Mouse (Mus musculus) limb, embryonic 11.5 days (tissue): ENCODE measurements around the gene Hmgcr. TPM values are rescaled to one million over a fixed set of nuclear protein-coding genes. Genes with fewer than 3 reads are reported as not detected.

Source experiments
- ATAC-seq: fragments of 200-750 bp; cut with Nextera tagmentation; 2 replicates; pipeline ENCODE4 v1.8.0; 2017; ENCODE audit warnings: low read depth; ENCODE audit not compliant: insufficient number of reproducible peaks, low FRiP score, low TSS enrichment
- DNase-seq: peaks from one replicate; pipeline ENCODE4 v3.0.0-alpha.2; 2015; ENCODE audit warnings: low spot score
- H3K27ac ChIP-seq: fragments of 300-500 bp; sonication (generic); replicated peaks from 2 replicates; pipeline ENCODE4 v1.5.1; 2014; ENCODE audit warnings: low read depth, mild to moderate bottlenecking, low read length
- H3K27me3 ChIP-seq: fragments of 300-500 bp; sonication (generic); 2 replicates; pipeline ENCODE4 v1.6.1; 2014; ENCODE audit warnings: mild to moderate bottlenecking, low read length, mixed read lengths; ENCODE audit not compliant: control insufficient read depth, insufficient read depth
- H3K36me3 ChIP-seq: fragments of 300-500 bp; sonication (generic); 2 replicates; pipeline ENCODE4 v1.6.1; 2014; ENCODE audit warnings: mild to moderate bottlenecking, low read length, moderate library complexity, mixed read lengths; ENCODE audit not compliant: control insufficient read depth, insufficient read depth
- H3K4me1 ChIP-seq: fragments of 300-500 bp; sonication (generic); 2 replicates; pipeline ENCODE4 v1.6.1; 2014; ENCODE audit warnings: low read length, mixed read lengths; ENCODE audit not compliant: control insufficient read depth, insufficient read depth
- H3K4me2 ChIP-seq: fragments of 300-500 bp; sonication (generic); 2 replicates; pipeline ENCODE4 v1.6.1; 2014; ENCODE audit warnings: low read depth, mild to moderate bottlenecking, moderate library complexity; ENCODE audit not compliant: severe bottlenecking
- H3K4me3 ChIP-seq: fragments of 300-500 bp; sonication (generic); 2 replicates; pipeline ENCODE4 v1.5.1; 2014; ENCODE audit warnings: low read depth, low read length
- H3K9ac ChIP-seq: fragments of 300-500 bp; sonication (generic); 2 replicates; pipeline ENCODE4 v1.6.1; 2014; ENCODE audit warnings: mild to moderate bottlenecking, low read length
- H3K9me3 ChIP-seq: fragments of 300-500 bp; sonication (generic); 2 replicates; pipeline ENCODE4 v1.6.1; 2016; ENCODE audit warnings: low read length; ENCODE audit not compliant: control insufficient read depth
- WGBS: fragments of 180-500 bp; shearing (Covaris S2); extraction: QIAGEN DNeasy Blood & Tissue Kit; methylation state at CpG from one replicate; pipeline ENCODE4 v1.1.7; 2014; 5-methylcytosine and 5-hydroxymethylcytosine counted together
- polyA plus RNA-seq: library from polyadenylated mRNA; unstranded; fragments of >200 nt; fragmentation: Nextera tagmentation; extraction: Ambion mirVana; gene quantifications from 2 replicates; pipeline ENCODE4 v1.2.1, GENCODE M21; 2014

Gene Hmgcr
- polyA plus RNA-seq, 1 experiment from 2014 or later = 132 TPM

DNA sequence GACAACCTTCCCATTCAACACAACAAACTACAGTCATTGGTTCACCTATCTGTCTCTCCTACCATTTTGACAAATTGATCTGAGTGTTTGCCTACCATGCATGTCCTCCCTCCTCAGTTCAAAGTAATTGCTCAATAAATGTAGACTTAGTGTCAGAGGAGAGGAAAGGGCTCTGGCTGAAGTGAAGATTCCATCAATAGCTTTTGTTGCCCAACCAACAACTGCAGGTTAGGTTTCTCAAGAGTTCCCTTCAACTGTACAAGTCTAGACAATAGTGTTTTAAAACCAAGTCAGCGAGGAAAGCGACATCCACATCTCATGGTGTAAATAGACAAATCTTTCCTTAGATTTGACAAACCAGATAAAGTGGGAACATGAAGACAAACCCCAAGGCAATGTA is 24.7 kb upstream of the Hmgcr start:
- H3K9ac ChIP-seq = no peak overlapping the region
- no peak overlapping the region for H3K4me2 ChIP-seq
- no peaks in the 10 kb centered on the region for H3K27me3 ChIP-seq
- WGBS = 95% methylated on average over 2 of the region's 2 CpGs
- no peaks in the 10 kb centered on the region for H3K9me3 ChIP-seq
- DNase-seq (no peak), ATAC-seq (no peak)
- H3K4me3 ChIP-seq = no peak overlapping the region
- H3K27ac ChIP-seq = no peak overlapping the region
- no peaks in the 10 kb centered on the region for H3K4me1 ChIP-seq
- no peaks in the 10 kb centered on the region for H3K36me3 ChIP-seq

DNA sequence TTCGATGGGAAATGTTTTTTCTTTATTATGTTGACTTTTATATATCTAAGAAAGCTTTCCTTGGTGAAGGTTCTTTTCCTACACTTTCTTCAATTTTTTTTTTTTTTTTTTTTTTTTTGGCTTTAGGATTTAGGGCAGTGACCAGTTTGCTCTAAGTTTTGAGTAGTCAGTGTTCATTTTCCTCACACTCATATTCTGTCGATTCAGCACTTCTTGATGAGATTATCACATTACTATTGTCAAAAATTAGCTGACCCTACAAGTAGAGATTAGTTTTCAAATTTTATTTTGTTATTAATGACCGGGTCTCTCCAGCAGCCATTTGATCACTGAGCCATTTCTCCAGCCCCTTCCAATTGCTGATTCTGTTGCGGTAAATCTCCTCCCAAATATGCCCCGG is 19.2 kb upstream of the Hmgcr start:
- Histone ChIP-seq H3K9ac (no peak overlapping the region), H3K9me3 (no peaks in the 10 kb centered on the region), H3K36me3 (no peaks in the 10 kb centered on the region), H3K4me3 (no peak overlapping the region), H3K4me1 (no peaks in the 10 kb centered on the region), H3K27ac (no peak overlapping the region), H3K4me2 (no peak overlapping the region), H3K27me3 (no peaks in the 10 kb centered on the region)
- ATAC-seq = no peak
- 97% methylated on average over 5 of the region's 5 CpGs for WGBS
- DNase-seq = no peak

DNA sequence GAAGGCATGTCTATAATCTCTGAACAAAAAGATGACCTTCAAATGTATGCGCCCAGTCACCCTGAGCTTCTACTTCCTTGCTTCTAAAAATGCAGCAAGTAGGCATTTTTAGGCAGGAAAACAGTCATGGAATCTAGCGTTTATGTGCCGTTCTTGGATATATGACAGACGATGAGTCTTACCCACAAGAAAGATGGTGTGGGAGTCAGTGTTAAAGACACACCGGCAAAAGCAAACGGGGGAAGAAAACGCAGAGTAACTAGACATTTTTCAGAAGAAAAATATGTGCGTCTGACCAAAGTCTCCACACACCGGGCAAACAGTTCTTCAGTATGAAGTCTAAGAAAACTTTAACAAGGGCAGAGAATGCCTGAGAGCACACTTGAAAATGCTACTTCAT is 16.5 kb upstream of the Hmgcr start:
- Histone ChIP-seq H3K4me1 (no peaks in the 10 kb centered on the region), H3K4me3 (no peak overlapping the region), H3K9me3 (no peaks in the 10 kb centered on the region), H3K27me3 (no peaks in the 10 kb centered on the region), H3K9ac (no peak overlapping the region), H3K36me3 (no peaks in the 10 kb centered on the region), H3K4me2 (no peak overlapping the region), H3K27ac (no peak overlapping the region)
- no peak for DNase-seq
- WGBS = 92% methylated on average over 9 of the region's 9 CpGs
- no peak for ATAC-seq

- Histone ChIP-seq H3K4me2 (no peak overlapping the region), H3K9me3 (no peaks in the 10 kb centered on the region), H3K4me3 (no peak overlapping the region), H3K27ac (no peak overlapping the region), H3K27me3 (no peaks in the 10 kb centered on the region), H3K36me3 (no peaks in the 10 kb centered on the region), H3K4me1 (no peaks in the 10 kb centered on the region), H3K9ac (no peak overlapping the region)
- DNase-seq (no peak), ATAC-seq (no peak)
- 83% methylated on average over 5 of the region's 5 CpGs for WGBS
Measured at GRCm38 (mm10) chr13:96684779-96685178, 14.0 kb upstream of the Hmgcr start.

DNA sequence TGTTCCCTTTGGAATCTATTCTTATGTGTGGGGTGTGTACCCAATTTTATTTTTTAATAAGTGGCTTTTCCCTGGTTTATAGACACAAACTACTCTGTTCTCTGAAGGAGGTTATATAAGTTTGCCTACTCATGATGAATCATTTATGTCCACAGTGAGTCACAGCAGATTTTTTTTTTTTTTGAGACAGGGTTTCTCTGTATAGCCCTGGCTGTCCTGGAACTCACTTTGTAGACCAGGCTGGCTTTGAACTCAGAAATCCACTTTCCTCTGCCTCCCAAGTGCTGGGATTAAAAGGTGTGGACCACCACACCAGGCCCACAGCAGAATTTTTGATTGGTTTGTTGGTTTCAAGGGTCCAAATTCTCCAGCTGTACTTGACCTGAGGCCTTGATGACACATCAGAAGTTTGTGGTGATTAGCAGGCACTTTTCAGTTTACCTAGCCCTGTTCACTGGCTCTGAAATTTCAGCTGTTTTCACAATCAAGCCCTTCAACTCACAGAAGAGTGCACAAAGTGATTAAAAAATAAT is 10.4 kb upstream of the Hmgcr start:
- H3K9ac ChIP-seq = no peak overlapping the region
- no peak for DNase-seq
- H3K27ac ChIP-seq = no peak overlapping the region
- no peaks in the 10 kb centered on the region for H3K9me3 ChIP-seq
- no peak overlapping the region for H3K4me3 ChIP-seq
- no peaks in the 10 kb centered on the region for H3K27me3 ChIP-seq
- H3K4me2 ChIP-seq = no peak overlapping the region
- H3K4me1 ChIP-seq = no peaks in the 10 kb centered on the region
- no peak for ATAC-seq
- H3K36me3 ChIP-seq = no peaks in the 10 kb centered on the region

DNA sequence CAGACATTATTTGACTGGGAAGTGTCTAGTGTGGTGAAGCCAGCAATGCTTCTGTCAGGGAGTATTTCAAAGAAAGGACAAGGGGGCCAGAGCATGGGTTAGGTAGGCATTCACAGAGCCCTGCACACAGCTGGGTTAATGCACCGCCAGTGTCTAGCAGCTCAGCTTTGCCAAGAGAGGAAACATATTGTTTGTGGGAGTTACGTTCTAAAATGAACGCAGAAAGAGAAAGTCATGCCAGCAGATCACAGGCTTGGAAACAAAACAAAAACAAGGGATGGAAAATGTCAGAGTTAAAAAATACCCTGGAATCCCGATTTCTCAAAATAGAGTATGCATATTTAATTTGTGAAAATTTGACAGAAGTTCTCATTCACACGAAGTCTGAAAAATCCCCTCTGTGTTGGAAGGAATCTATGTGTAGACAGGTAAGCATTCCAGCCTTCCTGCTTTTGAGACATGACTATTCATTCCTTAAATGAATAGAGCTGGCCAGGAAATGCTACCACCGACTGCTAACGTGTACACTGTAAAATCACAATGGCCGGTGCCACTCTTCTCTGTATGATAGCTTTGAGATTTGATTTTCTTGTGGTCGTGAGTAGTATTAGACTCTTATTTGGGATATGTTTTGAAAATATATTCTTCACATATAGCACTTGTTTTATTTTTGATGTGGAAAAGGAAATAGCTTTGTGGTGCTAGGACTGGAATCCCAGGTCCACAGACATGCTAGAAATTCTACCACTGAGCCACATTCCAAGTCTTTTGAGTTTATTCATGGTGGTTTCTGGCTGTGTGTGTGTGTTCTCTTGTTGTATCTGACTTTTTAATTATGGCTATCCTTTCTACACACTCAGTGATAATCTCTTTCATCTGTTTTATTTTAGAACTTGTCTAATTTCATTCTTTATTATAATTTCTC is 9.7 kb upstream of the Hmgcr start:
- H3K9me3 ChIP-seq = no peaks in the 10 kb centered on the region
- WGBS = 90% methylated on average over 9 of the region's 9 CpGs
- H3K27ac ChIP-seq = no peak overlapping the region
- no peak overlapping the region for H3K4me3 ChIP-seq
- no peak for DNase-seq
- H3K27me3 ChIP-seq = no peaks in the 10 kb centered on the region
- H3K4me1 ChIP-seq = no peaks in the 10 kb centered on the region
- ATAC-seq = no peak
- no peak overlapping the region for H3K4me2 ChIP-seq
- H3K36me3 ChIP-seq = no peaks in the 10 kb centered on the region
- no peak overlapping the region for H3K9ac ChIP-seq

GRCm38 (mm10) chr13:96678616-96679015 is 7.9 kb upstream of the Hmgcr start:
- Histone ChIP-seq H3K4me1 (no peaks in the 10 kb centered on the region), H3K4me3 (no peak overlapping the region), H3K9me3 (no peaks in the 10 kb centered on the region), H3K27me3 (no peaks in the 10 kb centered on the region), H3K27ac (no peak overlapping the region), H3K4me2 (no peak overlapping the region), H3K9ac (no peak overlapping the region), H3K36me3 (no peaks in the 10 kb centered on the region)
- ATAC-seq (no peak), DNase-seq (no peak)
- WGBS = 84% methylated on average over 6 of the region's 6 CpGs

DNA sequence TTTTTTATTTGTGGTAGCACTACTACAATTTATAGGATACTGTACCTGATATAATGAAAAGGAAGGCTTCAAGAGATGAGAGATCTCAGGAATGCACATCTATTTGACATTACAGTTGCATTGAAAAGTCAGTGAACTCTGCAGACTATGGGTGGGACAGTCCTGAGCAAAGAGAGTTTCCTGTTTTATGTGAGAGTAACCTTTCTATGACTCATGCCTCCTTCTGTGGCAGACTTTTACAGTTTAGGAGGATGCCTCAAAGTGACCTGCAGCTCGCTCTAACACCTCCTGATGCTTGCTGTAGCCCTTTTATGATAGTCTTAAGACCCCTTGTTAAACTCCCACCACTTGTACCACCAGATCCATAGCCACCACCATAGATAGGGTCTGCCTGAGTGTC is 6.3 kb upstream of the Hmgcr start:
- Histone ChIP-seq H3K4me3 (no peak overlapping the region), H3K36me3 (no peaks in the 10 kb centered on the region), H3K4me1 (no peaks in the 10 kb centered on the region), H3K9me3 (no peaks in the 10 kb centered on the region), H3K9ac (no peak overlapping the region), H3K4me2 (no peak overlapping the region), H3K27ac (no peak overlapping the region), H3K27me3 (no peaks in the 10 kb centered on the region)
- DNase-seq = no peak
- WGBS = 68% methylated on average over 1 of the region's 1 CpGs
- ATAC-seq = no peak
